Mouse (Mus musculus): Measurements from ENCODE around the gene Gbx2. TPM values are rescaled to one million over a fixed set of nuclear protein-coding genes. Genes with fewer than 3 reads are reported as not detected.

Gbx2 gene
- total and polyA plus RNA-seq, 2 experiments from 2014 or later = 22.1 to 26.9 TPM

GRCm38 (mm10) chr1:89942395-89942976, 11.5 kb upstream of the Gbx2 start:
- peak overlapping the region; percentile 28; the same call in 1 of the 2 replicates for H3K4me3 ChIP-seq (ENCODE audit: low read length)
- DNase-seq (ENCODE audit: low spot score) = no peak
- H3K27ac ChIP-seq = no peak overlapping the region
- H3K4me2 ChIP-seq (ENCODE audit: low read depth, low read length) = peak overlapping the region; percentile 59
- 3% methylated on average over 15 of the region's 15 CpGs for WGBS
- peaks cover 39% of the 10 kb centered on the region for H3K27me3 ChIP-seq (ENCODE audit: insufficient read depth, low read length)
- H3K4me1 ChIP-seq (ENCODE audit: insufficient read depth, low read length) = 0 out of 2 replicates have a peak, but pooled peaks cover 6% of the 10 kb centered on the region
- no peak for TF ChIP-seq CTCF (IDR thresholded peaks at IDR 0.05; ENCODE audit: low read depth)
- H3K9me3 ChIP-seq (ENCODE audit: low read length) = no peaks in the 10 kb centered on the region
- H3K9ac ChIP-seq (replicated peaks; ENCODE audit: low read length) = 0 out of 2 replicates have a peak overlapping the region, but pooled peaks have one; percentile 5
- ATAC-seq = no peak
- no peaks in the 10 kb centered on the region for H3K36me3 ChIP-seq (ENCODE audit: insufficient read depth, low read length)

GRCm38 (mm10) chr1:89941701-89942381, 10.9 kb upstream of the Gbx2 start:
- H3K36me3 ChIP-seq (ENCODE audit: insufficient read depth, low read length) = no peaks in the 10 kb centered on the region
- H3K4me3 ChIP-seq (ENCODE audit: low read length) = peak overlapping the region; percentile 28
- H3K9me3 ChIP-seq (ENCODE audit: low read length) = no peaks in the 10 kb centered on the region
- 0 out of 2 replicates have a peak, but pooled peaks cover 6% of the 10 kb centered on the region for H3K4me1 ChIP-seq (ENCODE audit: insufficient read depth, low read length)
- WGBS = under 1% methylated on average over 40 of the region's 40 CpGs
- ATAC-seq = peak; percentile 31; the same call in 1 of the 2 replicates
- TF ChIP-seq CTCF (IDR thresholded peaks at IDR 0.05; ENCODE audit: low read depth) = no peak
- H3K4me2 ChIP-seq (ENCODE audit: low read depth, low read length) = peak overlapping the region; percentile 59
- H3K9ac ChIP-seq (replicated peaks; ENCODE audit: low read length) = 0 out of 2 replicates have a peak overlapping the region, but pooled peaks have one; percentile 5
- no peak overlapping the region; the same call in 1 of the 2 replicates for H3K27ac ChIP-seq
- DNase-seq (ENCODE audit: low spot score) = peak; percentile 38
- peaks cover 45% of the 10 kb centered on the region for H3K27me3 ChIP-seq (ENCODE audit: insufficient read depth, low read length)

GRCm38 (mm10) chr1:89940961-89941524, 10.1 kb upstream of the Gbx2 start:
- 20% methylated on average over 15 of the region's 15 CpGs for WGBS
- no peak for DNase-seq (ENCODE audit: low spot score)
- no peaks in the 10 kb centered on the region for H3K36me3 ChIP-seq (ENCODE audit: insufficient read depth, low read length)

GRCm38 (mm10) chr1:89939981-89940726, 9.2 kb upstream of the Gbx2 start:
- DNase-seq (ENCODE audit: low spot score) (peak; percentile 74), ATAC-seq (0 out of 2 replicates have a peak, but pooled peaks have one; percentile 31)
- WGBS = 10% methylated on average over 32 of the region's 34 CpGs

More at GRCm38 (mm10) chr1:89940961-89941524, 10.1 kb upstream of the Gbx2 start:
- TF ChIP-seq CTCF (IDR thresholded peaks at IDR 0.05; ENCODE audit: low read depth) = no peak
- Histone ChIP-seq H3K4me2 (ENCODE audit: low read depth, low read length) (no peak overlapping the region; the same call in 1 of the 2 replicates), H3K9ac (replicated peaks; ENCODE audit: low read length) (no peak overlapping the region), H3K9me3 (ENCODE audit: low read length) (no peaks in the 10 kb centered on the region), H3K27me3 (ENCODE audit: insufficient read depth, low read length) (peaks cover 52% of the 10 kb centered on the region), H3K4me1 (ENCODE audit: insufficient read depth, low read length) (0 out of 2 replicates have a peak, but pooled peaks cover 6% of the 10 kb centered on the region), H3K4me3 (ENCODE audit: low read length) (no peak overlapping the region), H3K27ac (no peak overlapping the region)
- no peak for ATAC-seq

GRCm38 (mm10) chr1:89939596-89939960, 8.6 kb upstream of the Gbx2 start:
- Histone ChIP-seq H3K27ac (no peak overlapping the region), H3K4me3 (ENCODE audit: low read length) (no peak overlapping the region), H3K27me3 (ENCODE audit: insufficient read depth, low read length) (peaks cover 65% of the 10 kb centered on the region), H3K9ac (replicated peaks; ENCODE audit: low read length) (no peak overlapping the region), H3K9me3 (ENCODE audit: low read length) (no peaks in the 10 kb centered on the region), H3K4me2 (ENCODE audit: low read depth, low read length) (no peak overlapping the region), H3K4me1 (ENCODE audit: insufficient read depth, low read length) (0 out of 2 replicates have a peak, but pooled peaks cover 6% of the 10 kb centered on the region), H3K36me3 (ENCODE audit: insufficient read depth, low read length) (no peaks in the 10 kb centered on the region)
- 44% methylated on average over 16 of the region's 16 CpGs for WGBS
- no peak for TF ChIP-seq CTCF (IDR thresholded peaks at IDR 0.05; ENCODE audit: low read depth)
- ATAC-seq (no peak), DNase-seq (ENCODE audit: low spot score) (no peak)

More at GRCm38 (mm10) chr1:89939981-89940726, 9.2 kb upstream of the Gbx2 start:
- H3K36me3 ChIP-seq (ENCODE audit: insufficient read depth, low read length) = no peaks in the 10 kb centered on the region
- H3K4me3 ChIP-seq (ENCODE audit: low read length) = no peak overlapping the region
- H3K9ac ChIP-seq (replicated peaks; ENCODE audit: low read length) = no peak overlapping the region
- H3K9me3 ChIP-seq (ENCODE audit: low read length) = no peaks in the 10 kb centered on the region
- peak; percentile 84 for TF ChIP-seq CTCF (IDR thresholded peaks at IDR 0.05; ENCODE audit: low read depth)
- H3K4me1 ChIP-seq (ENCODE audit: insufficient read depth, low read length) = 0 out of 2 replicates have a peak, but pooled peaks cover 6% of the 10 kb centered on the region
- 0 out of 2 replicates have a peak overlapping the region, but pooled peaks have one; percentile 20 for H3K4me2 ChIP-seq (ENCODE audit: low read depth, low read length)
- H3K27me3 ChIP-seq (ENCODE audit: insufficient read depth, low read length) = peaks cover 59% of the 10 kb centered on the region
- no peak overlapping the region for H3K27ac ChIP-seq
